Mouse (Mus musculus) right cerebral cortex, adult 18-20 months (tissue): Measurements from ENCODE around the gene Cfdp1.

Experiments used
- DNase-seq: peaks from one replicate; pipeline ENCODE4 v3.0.0; 2022; ENCODE audit warnings: mixed read lengths

The Cfdp1 gene

DNA sequence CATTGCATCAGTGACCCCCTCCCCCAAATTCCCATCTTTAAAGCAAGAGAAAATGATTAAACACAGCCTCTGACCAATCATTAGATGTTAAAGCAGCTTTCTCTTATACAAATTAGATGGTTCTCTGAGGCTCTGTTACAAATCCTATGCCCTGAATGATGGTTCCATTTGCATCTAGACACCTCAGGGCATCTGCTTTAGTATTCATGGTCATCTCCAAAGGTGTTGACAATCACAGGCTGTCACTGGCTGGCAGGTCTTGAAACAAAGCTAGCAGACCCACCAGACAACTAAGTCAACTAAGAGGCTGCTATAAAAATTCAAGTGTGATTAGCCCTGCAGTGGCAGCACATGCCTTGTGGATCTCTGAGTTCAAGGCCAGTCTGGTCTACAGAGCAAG, 64.5 kb downstream of the Cfdp1 start:
- DNase-seq: no peak

DNA sequence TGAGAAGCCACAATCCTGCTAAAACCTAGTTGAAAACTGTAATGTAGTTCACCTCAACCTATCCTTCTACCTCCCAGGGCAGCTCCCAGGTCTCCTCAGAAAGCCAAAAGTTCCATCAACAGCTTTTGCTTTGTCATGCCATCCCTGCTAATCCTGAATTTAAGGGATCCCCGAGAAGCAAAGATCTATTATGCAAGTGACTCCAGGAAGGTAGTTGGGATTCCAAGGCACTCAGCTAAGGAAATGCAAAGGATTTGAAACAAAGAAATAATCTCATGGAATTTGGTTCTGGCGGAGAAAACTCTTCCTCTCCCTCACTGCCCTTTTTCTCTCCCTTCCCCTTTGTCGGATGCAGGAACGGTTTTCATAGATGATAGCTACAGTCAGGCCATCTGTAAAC, 64.9 kb downstream of the Cfdp1 start:
- no peak for DNase-seq

- DNase-seq: no peak
These were observed 65.6 kb downstream of the Cfdp1 start for GRCm38 (mm10) chr8:111788497-111788896.

DNA sequence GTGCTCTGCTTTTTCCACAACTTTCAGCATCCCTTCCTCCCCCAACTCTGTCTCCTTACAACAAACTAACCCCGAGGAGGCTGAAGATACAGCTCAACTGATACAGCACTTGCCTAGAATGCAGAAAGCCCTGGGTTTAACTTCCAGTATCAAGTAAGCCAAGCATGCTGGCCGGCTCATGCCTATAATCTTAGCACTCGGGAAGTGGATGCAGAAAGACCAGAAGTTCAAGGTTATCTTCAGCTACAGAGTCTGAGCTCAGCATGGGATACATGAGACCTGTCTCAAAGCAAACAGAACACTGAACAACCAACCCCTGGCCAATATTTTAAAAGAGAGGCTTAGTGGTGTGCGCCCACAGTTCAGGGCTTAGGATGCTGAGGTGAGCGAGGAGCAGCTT, 66.0 kb downstream of the Cfdp1 start:
- no peak for DNase-seq

DNA sequence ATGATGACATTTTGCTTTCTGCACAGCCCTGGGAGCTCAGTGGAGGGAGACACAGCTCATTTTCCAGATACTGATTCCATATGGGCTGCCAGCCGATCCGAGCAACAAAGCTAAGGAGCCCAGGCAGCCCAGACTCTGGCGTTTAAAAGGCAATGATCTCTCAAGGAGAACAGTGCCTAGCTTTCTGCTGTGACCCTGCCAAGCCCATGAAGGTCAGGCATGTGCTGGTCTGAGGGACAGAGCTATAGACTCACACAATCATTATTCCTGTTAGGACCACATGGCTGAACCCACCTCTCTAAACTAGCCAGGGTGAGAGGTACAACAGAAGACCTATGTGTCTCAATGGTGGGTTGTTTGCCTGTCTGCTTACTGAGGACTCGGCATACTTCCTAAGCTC, 66.4 kb downstream of the Cfdp1 start:
- no peak for DNase-seq

- DNase-seq: no peak
These were observed 67.1 kb downstream of the Cfdp1 start for GRCm38 (mm10) chr8:111786701-111787588.

- DNase-seq: no peak
These were observed 68.0 kb downstream of the Cfdp1 start for GRCm38 (mm10) chr8:111786116-111786515.

DNA sequence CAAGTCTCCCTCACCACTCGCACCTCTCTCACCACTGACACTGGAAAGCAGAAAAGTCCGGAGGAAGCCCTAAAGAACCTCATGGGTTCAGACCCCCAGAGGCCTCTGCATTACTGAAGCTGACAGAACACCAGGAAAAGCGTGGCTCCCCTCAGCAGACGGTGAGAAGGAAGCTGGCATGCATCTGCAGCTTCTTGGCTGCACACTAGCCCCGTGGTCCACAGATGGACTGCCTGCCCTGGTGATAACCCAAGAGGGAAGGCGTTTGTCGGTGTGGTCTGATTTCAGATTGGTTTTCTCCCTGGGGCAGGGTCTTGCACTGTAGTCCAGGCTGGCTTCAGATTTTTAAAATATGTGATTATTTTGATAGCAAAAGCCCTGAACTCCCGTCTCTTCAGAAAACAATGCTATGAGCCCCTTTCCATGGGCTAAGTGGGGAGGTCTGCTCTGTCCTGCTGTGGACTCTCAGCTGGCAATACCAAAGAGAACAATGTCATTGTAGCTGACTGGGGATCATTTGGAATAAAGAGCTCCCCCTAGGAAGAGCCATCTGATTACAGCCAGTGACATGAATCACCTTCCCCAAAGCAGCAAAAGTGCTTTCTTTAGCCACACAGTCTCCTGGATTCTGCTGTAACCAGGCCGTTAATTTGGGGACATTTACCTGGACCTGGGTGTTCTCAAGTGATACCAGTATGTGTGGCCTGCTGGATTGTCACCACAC, 71.3 kb downstream of the Cfdp1 start:
- DNase-seq: no peak

DNA sequence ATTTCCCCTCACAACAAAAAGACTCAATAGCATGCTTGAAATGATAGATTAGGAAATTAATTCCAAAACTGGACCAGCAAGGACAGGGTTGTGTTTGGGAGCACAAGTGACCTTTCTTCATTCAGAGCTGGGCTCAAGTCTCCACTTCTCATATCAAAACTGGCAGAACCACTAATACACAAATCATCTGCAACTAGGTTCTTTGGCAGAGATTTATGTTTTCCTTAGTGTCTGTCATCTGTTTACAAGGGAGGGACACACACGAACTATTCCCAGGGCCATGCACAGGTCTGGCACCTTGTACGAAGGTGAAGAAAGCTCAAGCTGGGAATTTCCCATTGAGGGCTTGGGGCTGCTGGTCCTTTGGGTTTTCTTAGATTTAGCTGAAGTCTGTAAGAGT, 71.9 kb downstream of the Cfdp1 start:
- no peak for DNase-seq

DNA sequence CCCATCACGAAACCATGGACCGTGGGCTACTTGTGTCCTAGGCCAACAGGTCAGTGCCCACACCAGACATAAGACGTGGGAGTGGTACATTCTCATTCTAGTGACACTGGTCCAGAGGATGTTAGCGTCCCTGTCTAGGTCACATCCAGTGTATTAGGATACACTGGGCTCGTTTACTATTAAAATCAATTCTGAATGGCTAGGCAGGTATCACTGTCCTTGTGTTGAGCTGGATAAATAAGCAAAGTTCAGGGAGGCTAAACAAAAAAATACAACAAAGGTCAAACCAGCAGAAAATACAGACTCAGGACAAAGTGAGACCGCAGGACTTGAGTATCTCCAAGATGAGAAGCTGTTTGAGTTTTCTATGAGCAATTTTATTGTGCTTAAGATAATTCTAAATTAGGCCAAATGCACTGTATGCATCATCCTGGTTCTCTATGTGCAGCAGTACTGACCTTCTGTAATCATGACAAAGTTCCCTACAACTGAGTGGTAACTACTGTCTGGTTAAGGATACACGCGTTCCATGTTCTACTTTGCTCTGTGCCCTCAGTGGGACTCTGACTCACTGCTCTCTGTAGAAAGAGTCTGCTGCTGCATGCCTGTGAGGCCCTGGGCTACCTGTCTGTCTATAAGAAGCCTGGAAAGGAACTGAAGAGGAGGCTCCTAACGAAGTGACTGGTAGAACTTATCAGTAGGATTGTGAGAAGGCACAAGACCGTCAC, 73.2 kb downstream of the Cfdp1 start:
- no peak for DNase-seq

GRCm38 (mm10) chr8:111779690-111780089, 74.4 kb downstream of the Cfdp1 start:
- DNase-seq: no peak

GRCm38 (mm10) chr8:111778801-111779200, 75.3 kb downstream of the Cfdp1 start:
- DNase-seq: no peak

GRCm38 (mm10) chr8:111776492-111776891, 77.6 kb downstream of the Cfdp1 start:
- DNase-seq: no peak

GRCm38 (mm10) chr8:111775766-111776165, 78.3 kb downstream of the Cfdp1 start:
- DNase-seq: no peak

DNA sequence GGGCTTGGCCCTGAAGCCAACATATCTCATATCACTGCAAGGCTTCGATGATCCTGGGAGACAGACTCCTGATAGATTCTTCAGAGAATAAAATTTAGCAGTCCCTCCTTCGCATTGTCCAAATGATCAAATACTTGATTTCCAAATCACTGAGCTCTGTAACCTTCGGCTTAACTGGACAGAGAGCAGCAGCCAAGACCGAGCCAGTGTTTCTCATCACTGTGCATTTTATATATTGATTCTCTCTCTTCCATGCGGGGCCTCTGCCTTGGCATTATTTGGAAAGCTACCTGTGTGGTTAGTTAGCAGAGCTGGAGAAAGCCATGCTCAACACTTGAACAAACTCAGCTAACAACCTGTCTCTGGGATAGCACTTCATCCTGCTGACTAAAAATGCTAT, 80.6 kb downstream of the Cfdp1 start:
- DNase-seq: no peak

DNA sequence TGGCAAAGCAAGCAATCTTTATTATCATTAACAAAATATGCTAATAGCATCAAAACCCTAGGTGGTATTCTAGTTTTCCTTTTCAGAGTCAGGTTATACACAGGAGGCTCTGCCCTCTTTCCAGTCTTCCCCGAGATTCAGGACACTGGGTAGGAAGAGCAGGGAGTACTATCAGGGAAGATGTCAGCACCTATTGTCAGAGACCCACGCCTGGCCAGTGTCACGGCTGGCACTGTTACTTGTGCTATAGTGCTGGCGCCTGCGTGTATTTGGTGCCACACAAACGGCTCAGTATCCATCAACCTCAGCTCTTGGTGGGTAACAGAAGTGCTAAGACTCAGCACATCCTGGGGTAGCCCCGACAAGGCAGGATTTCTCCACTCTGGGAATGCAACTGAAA, 81.0 kb downstream of the Cfdp1 start:
- no peak for DNase-seq

DNA sequence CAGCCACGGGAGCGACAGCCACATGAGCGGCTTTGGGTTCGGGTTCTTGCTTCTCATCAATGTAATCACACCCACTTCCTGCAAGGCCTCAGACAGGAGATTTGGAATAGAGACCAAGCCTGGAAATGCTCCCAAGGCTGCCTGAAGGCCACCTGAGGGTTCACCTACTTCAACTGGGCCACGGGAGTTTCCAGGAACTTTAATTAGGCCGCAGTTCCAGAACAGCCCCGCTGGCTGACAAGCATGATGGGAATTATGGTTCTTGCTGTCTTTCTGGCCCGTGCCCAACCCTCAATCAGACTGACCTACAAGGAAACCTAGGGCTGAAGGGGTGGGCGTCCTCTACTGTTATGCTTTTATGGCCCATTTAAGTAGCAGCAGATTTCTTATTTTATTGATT, 82.0 kb downstream of the Cfdp1 start:
- no peak for DNase-seq

- DNase-seq: no peak
These were observed 82.5 kb downstream of the Cfdp1 start for GRCm38 (mm10) chr8:111771625-111772020.

- DNase-seq: no peak
These were observed 83.0 kb downstream of the Cfdp1 start for GRCm38 (mm10) chr8:111770958-111771624.

GRCm38 (mm10) chr8:111769764-111770428, 84.2 kb downstream of the Cfdp1 start:
- peak; percentile 41 for DNase-seq

DNA sequence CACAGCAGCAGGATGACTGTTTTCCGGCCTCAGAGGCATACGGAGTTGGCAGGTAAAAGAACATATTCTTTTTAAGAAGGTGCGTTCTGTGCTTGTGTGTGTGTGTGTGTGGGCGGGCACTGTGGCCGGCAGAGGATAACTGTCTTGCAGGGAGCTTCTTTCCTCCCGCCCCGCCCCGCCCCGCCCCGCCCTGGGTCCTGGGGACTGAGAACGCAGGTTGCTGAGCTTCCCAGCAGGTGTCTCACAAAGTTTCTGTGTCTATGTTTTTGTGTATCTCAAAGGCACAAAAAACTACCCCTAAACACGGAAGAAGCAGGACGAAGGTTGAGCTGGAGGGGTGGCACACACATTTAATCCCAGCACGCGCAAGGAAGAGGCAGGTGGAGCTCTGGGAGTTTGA, 84.8 kb downstream of the Cfdp1 start:
- DNase-seq: no peak

DNA sequence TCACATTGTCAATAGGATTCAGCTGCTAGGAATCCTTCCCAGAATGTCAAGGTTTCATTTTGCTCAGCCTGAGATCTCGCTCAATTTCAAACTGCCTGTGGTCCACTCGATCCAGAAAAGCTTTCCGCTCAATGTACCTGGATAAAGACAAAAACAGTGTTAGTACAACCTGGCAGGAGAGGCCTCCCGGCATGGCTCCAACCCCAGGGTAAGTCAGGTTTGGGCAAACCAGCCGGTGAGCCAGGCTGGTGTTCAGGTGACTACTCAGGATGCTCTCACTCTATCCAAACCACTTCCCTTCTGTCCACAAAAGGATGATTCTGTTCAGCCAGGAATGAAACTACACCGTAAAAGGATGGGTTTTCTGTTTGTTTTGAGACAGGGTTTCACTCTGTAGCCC, 85.4 kb downstream of the Cfdp1 start:
- no peak for DNase-seq
